Mouse (Mus musculus): ENCODE results near the gene Prkar1a. TPM values are rescaled to one million over a fixed set of nuclear protein-coding genes. Genes with fewer than 3 reads are reported as not detected.

The Prkar1a gene
- total RNA-seq, 2 experiments from 2014 or later = 563 to 569 TPM

DNA sequence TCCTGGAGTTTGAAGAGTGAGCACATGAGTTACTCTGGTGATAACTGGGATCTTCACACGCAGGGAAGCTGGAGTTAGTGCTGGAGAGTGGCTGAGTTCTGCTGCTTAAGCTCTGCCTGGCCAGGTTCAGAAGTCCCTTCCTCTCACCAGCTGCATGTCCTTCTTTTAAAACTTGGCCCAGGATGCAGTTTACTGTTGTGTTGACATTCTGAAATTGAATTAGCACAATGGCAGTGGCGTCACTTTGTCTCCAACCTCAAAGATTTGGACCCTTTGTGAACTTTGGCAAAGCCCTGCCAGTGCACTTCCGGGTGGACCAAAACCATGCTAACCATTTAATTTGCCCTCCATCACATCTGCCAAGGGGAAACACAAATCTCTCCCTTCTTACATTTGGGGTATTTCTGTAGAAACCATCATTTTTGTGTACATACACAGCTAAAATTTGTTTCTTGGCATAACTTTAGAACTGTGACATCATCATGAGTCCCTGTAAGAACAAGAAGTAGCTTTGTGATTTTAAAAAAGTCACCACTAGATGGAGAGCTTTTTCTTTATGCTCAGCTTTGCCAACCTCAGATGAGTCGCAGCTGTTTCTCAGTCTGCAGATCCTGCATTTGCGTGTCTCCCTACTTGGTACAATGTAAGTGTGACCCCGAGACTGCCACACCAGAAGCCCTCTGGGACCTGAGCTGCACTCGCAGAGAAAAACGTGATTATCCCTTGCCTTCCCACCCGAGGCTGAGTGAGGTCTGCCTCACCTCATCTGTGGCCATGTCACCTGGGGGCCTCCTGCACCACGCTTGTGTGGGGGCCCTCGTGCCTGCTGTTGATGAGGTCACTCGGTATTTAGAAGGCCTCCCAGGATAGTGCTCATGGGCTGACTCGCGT, 21.1 kb downstream of the Prkar1a start:
- no peak for DNase-seq (ENCODE audit: low spot score in 2 of 2)
- intact Hi-C loops (cut with DNase I) = loop anchor here (2.0 to 5.0 kb wide), 2 partner anchors 52 to 191 kb away; partner anchors contain the start of gene Fam20a

DNA sequence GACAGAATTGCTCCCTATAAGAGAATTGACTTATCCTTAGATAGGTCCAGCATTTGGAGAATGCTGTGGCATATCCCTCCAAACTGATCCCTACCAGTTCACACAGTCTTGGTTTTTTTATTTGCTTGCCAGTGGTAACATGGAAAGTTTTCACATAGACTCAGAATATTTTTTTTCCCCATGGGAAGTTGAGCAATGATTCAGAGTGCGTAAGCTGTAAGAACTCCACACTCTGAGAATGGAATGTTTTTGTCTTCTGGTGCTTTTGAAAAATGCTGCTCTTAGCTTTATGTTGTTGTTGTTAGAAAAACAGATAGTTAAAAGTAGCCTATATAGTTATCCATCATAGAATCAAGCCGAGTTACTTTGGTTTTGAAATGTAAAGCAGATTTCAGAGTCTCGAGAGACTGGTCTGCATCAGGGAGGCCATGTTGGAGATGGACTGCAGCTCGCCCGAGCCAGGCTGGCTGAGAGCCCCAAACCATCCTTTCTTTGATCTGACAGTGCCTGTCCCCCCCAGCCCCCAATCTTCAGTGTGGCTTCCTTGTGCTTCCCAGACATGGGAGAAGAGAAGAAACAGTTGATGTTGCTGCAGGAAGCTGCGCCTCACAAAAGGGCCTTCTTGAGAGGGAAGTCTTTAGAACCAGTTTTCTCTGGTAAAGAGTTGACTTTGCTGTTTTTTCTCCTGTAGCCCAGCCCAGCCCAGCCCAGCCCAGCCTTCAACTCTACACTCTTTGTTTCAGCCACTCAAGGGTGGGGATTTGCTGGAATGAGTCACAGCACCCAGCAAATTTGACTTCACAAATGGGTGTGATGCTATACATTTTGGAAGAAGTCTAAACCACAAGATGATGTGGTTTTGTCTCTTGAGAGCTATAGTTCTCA, 22.2 kb downstream of the Prkar1a start:
- no peak for DNase-seq (ENCODE audit: low spot score in 2 of 2)
- intact Hi-C loops (cut with DNase I) = loop anchor here (2.0 to 5.0 kb wide), 2 partner anchors 51 to 189 kb away; partner anchors contain the start of gene Fam20a

DNA sequence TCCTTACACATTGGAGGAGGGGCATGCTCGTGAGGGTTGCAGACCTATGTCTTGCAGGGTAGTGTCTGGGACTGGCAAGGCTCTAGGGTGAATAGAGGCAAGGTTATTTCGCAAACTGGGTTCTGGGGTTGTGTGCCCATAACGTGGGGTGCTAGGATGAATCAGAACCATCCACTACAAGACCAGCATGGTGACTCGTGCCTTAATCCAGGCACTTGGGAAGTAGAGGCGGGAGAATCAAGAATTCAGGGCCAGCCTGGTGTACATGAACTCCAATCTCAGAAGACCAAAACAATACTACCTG, 22.8 kb downstream of the Prkar1a start:
- intact Hi-C loops (cut with DNase I) = loop anchor here (5.0 kb wide), 1 partner anchor 50 kb away; the partner anchor contains the start of gene Fam20a

GRCm38 (mm10) chr11:109672396-109672795, 23.2 kb downstream of the Prkar1a start:
- no peak for DNase-seq (ENCODE audit: low spot score in 2 of 2)
- intact Hi-C loops (cut with DNase I) = loop anchor here (5.0 kb wide), 1 partner anchor 50 kb away; the partner anchor contains the start of gene Fam20a

More for the DNA sequence above, 22.8 kb downstream of the Prkar1a start:
- DNase-seq (ENCODE audit: low spot score in 2 of 2) = no peak

GRCm38 (mm10) chr11:109672881-109673739, 23.9 kb downstream of the Prkar1a start:
- DNase-seq (ENCODE audit: low spot score in 2 of 2) = no peak
- intact Hi-C loops (cut with DNase I) = loop anchor here (5.0 kb wide), 1 partner anchor 49 kb away; the partner anchor contains the start of gene Fam20a

GRCm38 (mm10) chr11:109673741-109674140, 24.5 kb downstream of the Prkar1a start:
- DNase-seq (ENCODE audit: low spot score in 2 of 2) = no peak
- intact Hi-C loops (cut with DNase I) = loop anchor here (5.0 kb wide), 1 partner anchor 49 kb away; the partner anchor contains the start of gene Fam20a

DNA sequence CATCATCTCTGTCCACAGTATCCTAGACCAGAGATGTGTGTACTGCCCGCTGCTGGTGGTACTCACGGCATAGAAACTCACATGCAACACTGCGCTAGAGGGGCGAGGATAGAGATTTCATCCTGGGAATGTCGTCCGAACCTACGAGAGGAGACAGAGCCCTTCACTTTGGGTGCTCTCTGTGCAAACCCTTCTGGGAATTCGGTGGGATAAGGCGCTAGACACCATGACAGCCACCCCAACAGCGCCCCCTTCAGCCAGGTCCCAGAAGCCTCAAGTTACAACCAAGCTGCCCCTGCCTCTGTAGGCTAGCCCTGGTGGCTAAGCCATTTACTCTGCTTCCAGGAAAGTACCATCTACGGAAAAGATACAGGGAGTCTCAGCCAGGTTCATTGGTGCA, 25.3 kb downstream of the Prkar1a start:
- DNase-seq (ENCODE audit: low spot score in 2 of 2) = no peak
- intact Hi-C loops (cut with DNase I) = loop anchor here (5.0 kb wide), 1 partner anchor 48 kb away; the partner anchor contains the start of gene Fam20a

DNA sequence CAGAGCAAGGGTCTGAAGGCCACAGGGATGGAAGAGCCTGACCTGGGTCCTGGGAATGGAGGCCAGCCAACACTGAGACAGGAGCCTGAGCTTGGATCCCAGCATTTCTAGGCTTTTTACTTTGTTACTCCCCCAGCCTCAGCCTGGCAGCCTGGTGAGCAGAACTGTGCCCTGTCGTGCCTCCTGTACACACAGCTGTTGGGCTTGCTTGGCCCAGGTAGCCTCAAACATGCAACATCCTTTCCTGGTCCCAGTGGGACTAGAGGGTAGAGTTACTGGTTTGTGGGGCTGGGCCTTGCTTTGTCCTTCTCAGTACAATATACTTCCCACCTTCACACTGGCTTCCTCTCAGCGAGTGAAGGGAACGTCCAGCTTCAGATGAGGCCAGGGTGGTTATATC, 26.0 kb downstream of the Prkar1a start:
- intact Hi-C loops (cut with DNase I) = no loop called here
- DNase-seq (ENCODE audit: low spot score in 2 of 2) = no peak

GRCm38 (mm10) chr11:109675771-109676170, 26.6 kb downstream of the Prkar1a start:
- intact Hi-C loops (cut with DNase I) = no loop called here
- DNase-seq (ENCODE audit: low spot score in 2 of 2) = no peak

DNA sequence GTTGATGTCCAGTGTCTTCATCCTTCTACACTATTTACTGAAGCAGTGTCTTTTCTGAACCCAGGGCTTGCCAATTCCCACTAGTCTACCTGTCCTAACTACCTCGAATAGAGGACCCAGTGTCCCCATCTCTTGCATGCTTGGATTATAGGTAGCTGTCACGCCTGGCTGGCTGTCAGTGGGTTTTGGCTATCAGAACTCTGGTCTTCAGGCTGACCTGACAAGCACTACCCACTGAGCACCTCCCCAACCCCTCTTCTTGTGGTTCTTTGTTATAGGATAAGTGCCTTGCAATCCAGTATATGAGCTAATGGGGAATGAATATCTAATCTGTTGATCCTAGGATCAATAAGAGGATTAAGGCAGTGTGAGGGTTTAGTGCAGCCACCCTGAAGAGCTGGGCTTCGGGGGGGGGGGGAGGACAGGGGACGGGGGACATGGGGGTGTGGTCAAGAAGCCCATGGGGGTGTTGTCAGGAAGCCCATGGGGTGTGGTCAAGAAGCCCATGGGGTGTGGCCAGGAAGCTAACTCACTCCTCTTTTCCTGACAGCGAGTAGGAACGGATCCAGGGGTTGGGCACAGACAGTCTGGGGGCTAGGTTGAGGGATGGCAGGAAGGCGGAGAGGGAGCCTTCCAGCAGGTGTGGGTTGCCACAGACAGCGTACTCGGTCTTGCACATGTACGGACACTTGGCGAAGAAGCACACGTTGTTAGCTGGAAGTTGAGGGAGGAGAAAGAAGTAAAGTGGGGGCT, 27.6 kb downstream of the Prkar1a start:
- intact Hi-C loops (cut with DNase I) = no loop called here
- DNase-seq (ENCODE audit: low spot score in 2 of 2) = no peak

- no peak for DNase-seq (ENCODE audit: low spot score in 2 of 2)
- intact Hi-C loops (cut with DNase I) = no loop called here
Observed at GRCm38 (mm10) chr11:109678291-109678690, 29.1 kb downstream of the Prkar1a start.

GRCm38 (mm10) chr11:109680934-109681333, 31.7 kb downstream of the Prkar1a start:
- DNase-seq (ENCODE audit: low spot score in 2 of 2) = no peak
- intact Hi-C loops (cut with DNase I) = no loop called here

- intact Hi-C loops (cut with DNase I) = no loop called here
- DNase-seq (ENCODE audit: low spot score in 2 of 2) = no peak
Observed at GRCm38 (mm10) chr11:109681556-109681955, 32.4 kb downstream of the Prkar1a start.

DNA sequence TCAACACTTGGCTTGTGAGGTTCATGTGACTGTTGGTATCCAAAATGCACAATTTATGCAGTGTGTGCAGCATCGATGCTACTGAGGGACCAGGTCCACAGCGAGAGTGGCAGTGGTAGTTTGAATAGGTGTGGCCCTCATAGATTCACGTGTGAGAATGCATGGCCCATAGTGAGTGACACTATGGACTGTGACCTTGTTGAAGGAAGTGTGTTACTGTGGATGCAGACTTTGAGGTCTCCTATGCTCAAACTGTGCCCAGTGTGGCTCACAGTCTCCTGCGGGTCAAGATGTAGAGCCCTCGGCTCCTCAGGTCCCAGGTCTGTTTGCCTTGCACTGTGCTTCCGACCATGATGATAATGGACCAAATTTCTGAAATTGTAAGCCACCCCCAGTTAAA, 33.0 kb downstream of the Prkar1a start:
- no peak for DNase-seq (ENCODE audit: low spot score in 2 of 2)
- intact Hi-C loops (cut with DNase I) = no loop called here

- no peak for DNase-seq (ENCODE audit: low spot score in 2 of 2)
- intact Hi-C loops (cut with DNase I) = no loop called here
Observed at GRCm38 (mm10) chr11:109689539-109689938, 40.3 kb downstream of the Prkar1a start.

DNA sequence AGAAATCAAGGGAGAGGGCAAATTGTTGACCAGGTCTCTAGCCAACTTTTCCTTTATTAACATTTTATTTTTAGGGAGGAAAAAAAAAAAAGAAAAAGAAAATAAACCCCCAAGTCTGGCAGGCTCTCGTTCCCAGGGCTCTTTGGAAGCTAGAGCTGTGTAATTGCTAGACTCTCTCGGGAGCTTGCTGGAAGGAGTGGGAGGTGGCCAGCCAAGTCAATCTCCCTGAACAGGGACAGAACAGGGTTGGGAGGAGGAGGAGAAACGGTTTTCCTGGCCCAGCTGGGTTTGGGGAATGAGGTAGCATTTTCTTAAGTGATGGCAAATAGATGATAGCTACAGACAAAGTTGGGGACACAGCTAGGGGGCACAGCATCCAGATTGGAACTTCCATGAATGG, 43.5 kb downstream of the Prkar1a start:
- intact Hi-C loops (cut with DNase I) = no loop called here
- DNase-seq (ENCODE audit: low spot score in 2 of 2) = no peak

DNA sequence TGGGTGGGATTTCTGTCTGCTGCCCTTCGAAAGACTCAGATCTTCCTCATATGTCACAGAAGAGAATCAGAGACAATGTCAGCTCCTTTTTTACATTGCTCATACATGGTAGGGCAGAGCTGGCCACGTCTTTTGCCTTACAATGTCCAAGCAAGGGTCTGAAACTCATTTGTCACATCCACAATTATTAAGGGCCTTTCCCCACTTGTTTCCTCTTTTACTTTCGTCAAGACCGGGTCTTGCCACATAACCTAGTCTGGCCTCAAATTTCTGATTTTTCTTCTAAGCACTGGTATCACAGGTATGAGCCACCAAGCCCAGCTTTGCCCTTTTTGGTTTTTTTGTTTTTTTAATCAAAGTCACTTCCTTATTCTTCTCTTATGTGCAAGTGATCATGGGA, 47.3 kb downstream of the Prkar1a start:
- intact Hi-C loops (cut with DNase I) = no loop called here
- DNase-seq (ENCODE audit: low spot score in 2 of 2) = no peak

GRCm38 (mm10) chr11:109697089-109697643, 48.0 kb downstream of the Prkar1a start:
- DNase-seq (ENCODE audit: low spot score in 2 of 2) = no peak
- intact Hi-C loops (cut with DNase I) = no loop called here
